Mouse (Mus musculus): ENCODE measurements around the gene Tcn2. TPM values are rescaled to one million over a fixed set of nuclear protein-coding genes. Genes with fewer than 3 reads are reported as not detected.

The Tcn2 gene
- polyA plus RNA-seq, 1 experiment from 2014 or later, result 23.1 TPM

DNA sequence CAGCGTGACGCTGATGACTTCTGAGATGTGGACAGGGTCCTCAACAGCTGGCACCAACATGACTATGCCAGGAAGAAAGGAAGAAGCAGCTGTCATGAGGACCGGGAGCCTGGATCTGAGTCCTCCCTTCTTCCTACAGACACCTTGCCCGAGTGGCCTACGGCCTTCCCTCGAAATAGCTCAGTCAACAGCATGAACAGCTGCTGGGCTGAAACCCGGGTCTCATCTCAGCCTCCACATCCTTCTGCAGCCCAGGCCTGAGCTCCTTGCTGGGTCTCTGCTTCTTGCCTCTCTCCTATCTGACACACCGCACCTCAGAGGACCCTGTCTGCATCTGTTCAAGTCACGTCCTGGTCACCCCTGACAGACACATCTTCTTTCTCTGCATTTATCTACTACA is 9.8 kb downstream of the Tcn2 start:
- 95% methylated on average over 9 of the region's 9 CpGs for WGBS
- DNase-seq (ENCODE audit: low spot score) (no peak), ATAC-seq (replicated peaks; ENCODE audit: low FRiP score) (no peak)
- Histone ChIP-seq H3K9ac (ENCODE audit: low read length) (no peak overlapping the region), H3K4me3 (ENCODE audit: low read depth, low read length) (no peak overlapping the region), H3K27me3 (ENCODE audit: control insufficient read depth, insufficient read depth, low read length) (no peaks in the 10 kb centered on the region), H3K27ac (ENCODE audit: low read depth, low read length) (no peak overlapping the region), H3K9me3 (ENCODE audit: control insufficient read depth, low read length) (no peaks in the 10 kb centered on the region), H3K4me1 (replicated peaks; ENCODE audit: control insufficient read depth, insufficient read depth, low read length) (no peaks in the 10 kb centered on the region), H3K36me3 (ENCODE audit: control insufficient read depth, insufficient read depth, low read length) (no peaks in the 10 kb centered on the region), H3K4me2 (ENCODE audit: low read depth, low read length, severe bottlenecking) (no peak overlapping the region)

DNA sequence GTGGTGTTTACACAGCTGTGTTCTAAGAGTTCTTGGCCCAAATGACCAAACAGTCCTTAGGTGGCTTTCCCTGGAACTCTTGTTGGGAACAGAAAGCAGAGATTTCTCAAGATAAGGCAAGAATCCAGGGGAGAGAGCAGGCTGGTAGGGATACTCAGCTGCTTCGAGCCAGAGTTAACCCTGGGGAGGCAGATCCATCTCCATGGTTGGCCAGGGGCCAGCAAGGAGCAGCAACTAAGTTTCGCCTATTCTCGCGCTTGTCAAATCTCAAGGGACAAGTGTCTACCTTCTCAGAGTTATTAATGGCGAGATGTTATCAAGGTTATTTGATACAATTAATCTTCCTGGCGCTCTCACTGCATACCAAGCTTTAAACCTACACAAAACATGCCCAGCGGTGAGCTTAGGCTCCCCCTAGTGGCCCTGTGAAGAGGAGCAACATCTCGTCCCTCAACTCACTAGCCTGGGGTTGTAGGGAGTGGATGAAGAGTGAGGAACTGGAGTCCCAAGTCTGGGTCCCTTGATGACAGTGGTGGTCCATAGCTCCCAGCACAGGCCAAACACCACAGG is 10.6 kb downstream of the Tcn2 start:
- H3K4me3 ChIP-seq (ENCODE audit: low read depth, low read length), result no peak overlapping the region
- H3K9me3 ChIP-seq (ENCODE audit: control insufficient read depth, low read length), result no peaks in the 10 kb centered on the region
- no peak overlapping the region for H3K4me2 ChIP-seq (ENCODE audit: low read depth, low read length, severe bottlenecking)
- no peaks in the 10 kb centered on the region for H3K27me3 ChIP-seq (ENCODE audit: control insufficient read depth, insufficient read depth, low read length)
- no peaks in the 10 kb centered on the region for H3K4me1 ChIP-seq (replicated peaks; ENCODE audit: control insufficient read depth, insufficient read depth, low read length)
- no peaks in the 10 kb centered on the region for H3K36me3 ChIP-seq (ENCODE audit: control insufficient read depth, insufficient read depth, low read length)
- DNase-seq (ENCODE audit: low spot score), result peak; percentile 67
- no peak overlapping the region for H3K27ac ChIP-seq (ENCODE audit: low read depth, low read length)
- ATAC-seq (replicated peaks; ENCODE audit: low FRiP score), result 0 out of 2 replicates have a peak, but pooled peaks have one; percentile 46
- 27% methylated on average over 8 of the region's 8 CpGs for WGBS
- no peak overlapping the region for H3K9ac ChIP-seq (ENCODE audit: low read length)

DNA sequence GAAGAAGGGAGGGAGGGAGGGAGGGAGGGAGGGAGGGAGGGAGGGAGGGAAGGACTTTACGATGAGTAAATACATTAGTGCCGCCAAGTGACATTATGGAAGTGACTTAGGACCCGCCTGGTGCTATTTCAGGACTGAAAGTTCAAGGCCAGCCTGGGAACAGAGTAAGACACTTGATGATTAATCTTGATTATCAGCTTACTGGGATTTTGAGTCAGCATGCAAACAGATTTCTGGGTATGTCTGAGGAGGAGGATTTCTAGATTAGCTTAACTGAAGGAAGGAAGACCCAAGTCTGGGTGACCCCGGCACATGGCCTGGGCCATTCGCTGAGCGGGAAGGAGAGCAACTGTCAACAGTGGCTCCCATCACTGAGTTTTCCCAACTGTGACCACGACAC is 11.5 kb downstream of the Tcn2 start:
- ATAC-seq (replicated peaks; ENCODE audit: low FRiP score) (no peak), DNase-seq (ENCODE audit: low spot score) (no peak)
- no peak overlapping the region for H3K4me2 ChIP-seq (ENCODE audit: low read depth, low read length, severe bottlenecking)
- no peak overlapping the region for H3K9ac ChIP-seq (ENCODE audit: low read length)
- H3K4me1 ChIP-seq (replicated peaks; ENCODE audit: control insufficient read depth, insufficient read depth, low read length), result no peaks in the 10 kb centered on the region
- no peak overlapping the region for H3K27ac ChIP-seq (ENCODE audit: low read depth, low read length)
- no peaks in the 10 kb centered on the region for H3K9me3 ChIP-seq (ENCODE audit: control insufficient read depth, low read length)
- no peaks in the 10 kb centered on the region for H3K36me3 ChIP-seq (ENCODE audit: control insufficient read depth, insufficient read depth, low read length)
- 92% methylated on average over 7 of the region's 7 CpGs for WGBS
- H3K27me3 ChIP-seq (ENCODE audit: control insufficient read depth, insufficient read depth, low read length), result no peaks in the 10 kb centered on the region
- H3K4me3 ChIP-seq (ENCODE audit: low read depth, low read length), result no peak overlapping the region

DNA sequence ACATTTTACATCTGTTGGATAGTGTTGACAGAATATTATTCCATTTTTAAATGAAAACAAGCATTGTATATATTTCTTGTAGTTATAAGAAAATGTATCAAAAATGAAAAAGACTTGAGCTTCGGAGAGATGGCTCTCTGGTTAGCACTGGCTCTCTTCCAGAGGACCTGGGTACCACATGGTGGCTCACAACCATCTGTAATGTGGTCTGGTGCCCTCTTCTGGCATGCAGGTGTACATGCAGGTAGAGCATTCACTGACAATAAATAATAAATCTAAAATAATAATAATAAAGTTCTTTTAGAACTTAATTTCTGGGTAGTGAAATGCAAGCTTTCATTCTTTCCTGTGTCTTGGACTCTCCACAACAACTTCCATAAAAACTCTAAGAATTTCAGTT is 13.2 kb downstream of the Tcn2 start:
- Histone ChIP-seq H3K27me3 (ENCODE audit: control insufficient read depth, insufficient read depth, low read length) (no peaks in the 10 kb centered on the region), H3K4me1 (replicated peaks; ENCODE audit: control insufficient read depth, insufficient read depth, low read length) (peaks cover 4% of the 10 kb centered on the region; the same call in 1 of the 2 replicates), H3K4me2 (ENCODE audit: low read depth, low read length, severe bottlenecking) (no peak overlapping the region), H3K4me3 (ENCODE audit: low read depth, low read length) (no peak overlapping the region), H3K27ac (ENCODE audit: low read depth, low read length) (no peak overlapping the region), H3K9ac (ENCODE audit: low read length) (no peak overlapping the region), H3K36me3 (ENCODE audit: control insufficient read depth, insufficient read depth, low read length) (no peaks in the 10 kb centered on the region), H3K9me3 (ENCODE audit: control insufficient read depth, low read length) (no peaks in the 10 kb centered on the region)
- WGBS, result 54% methylated on average over 1 of the region's 1 CpGs
- no peak for ATAC-seq (replicated peaks; ENCODE audit: low FRiP score)
- DNase-seq (ENCODE audit: low spot score), result no peak

DNA sequence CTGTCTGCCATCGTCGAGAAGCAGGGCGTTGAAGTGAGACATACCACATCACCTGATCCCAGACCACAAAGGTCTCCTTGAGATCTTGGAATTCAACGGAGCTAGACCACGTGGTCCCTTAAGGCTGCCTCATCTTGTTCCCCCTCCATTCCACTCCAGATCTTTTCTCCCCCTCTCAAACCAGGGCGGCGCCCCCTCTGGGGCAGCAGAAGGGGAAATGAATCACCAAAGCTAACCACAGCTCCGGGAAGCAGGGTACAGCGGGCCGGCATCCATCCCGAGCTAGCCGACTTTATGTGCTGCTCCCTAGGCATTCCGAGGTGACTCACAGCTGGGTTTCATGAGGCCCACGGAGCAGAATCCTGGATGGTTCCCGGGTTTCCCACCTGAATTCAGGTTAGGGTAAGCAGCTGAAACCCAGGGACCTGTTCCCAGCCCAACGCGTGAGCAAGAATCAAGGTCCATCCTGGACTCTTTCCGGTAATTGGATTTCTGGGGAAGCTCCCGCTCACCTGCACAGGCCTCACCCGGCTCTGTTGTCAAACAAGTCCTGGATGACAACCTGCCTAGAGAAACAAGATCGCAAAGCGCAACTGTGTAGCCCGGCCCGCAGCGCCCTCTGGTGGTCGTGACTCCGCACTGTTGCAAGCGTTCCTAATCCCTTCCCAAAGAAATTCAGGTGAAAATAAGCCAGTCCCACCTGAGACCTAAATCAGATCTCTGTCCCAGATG is 17.7 kb downstream of the Tcn2 start, which contains the start of gene Slc35e4:
TSS of gene Slc35e4 (minus strand) at position 556 of the 732 bp plus-strand sequence.
- Histone ChIP-seq H3K27me3 (ENCODE audit: control insufficient read depth, insufficient read depth, low read length) (peaks cover 2% of the 10 kb centered on the region; the same call in 1 of the 2 replicates), H3K4me1 (replicated peaks; ENCODE audit: control insufficient read depth, insufficient read depth, low read length) (peaks cover 16% of the 10 kb centered on the region), H3K4me3 (ENCODE audit: low read depth, low read length) (peak within 1 kb of the TSS; percentile 54), H3K9me3 (ENCODE audit: control insufficient read depth, low read length) (no peaks in the 10 kb centered on the region), H3K27ac (ENCODE audit: low read depth, low read length) (0 out of 2 replicates have a peak within 1 kb of the TSS, but pooled peaks have one; percentile 3), H3K4me2 (ENCODE audit: low read depth, low read length, severe bottlenecking) (peak within 1 kb of the TSS; percentile 91), H3K36me3 (ENCODE audit: control insufficient read depth, insufficient read depth, low read length) (no peaks in the 10 kb centered on the region), H3K9ac (ENCODE audit: low read length) (peak within 1 kb of the TSS; percentile 63)
- DNase-seq (ENCODE audit: low spot score), result peak; percentile 95
- under 1% methylated on average over 28 of the region's 28 CpGs for WGBS
- peak; percentile 63 for ATAC-seq (replicated peaks; ENCODE audit: low FRiP score)

DNA sequence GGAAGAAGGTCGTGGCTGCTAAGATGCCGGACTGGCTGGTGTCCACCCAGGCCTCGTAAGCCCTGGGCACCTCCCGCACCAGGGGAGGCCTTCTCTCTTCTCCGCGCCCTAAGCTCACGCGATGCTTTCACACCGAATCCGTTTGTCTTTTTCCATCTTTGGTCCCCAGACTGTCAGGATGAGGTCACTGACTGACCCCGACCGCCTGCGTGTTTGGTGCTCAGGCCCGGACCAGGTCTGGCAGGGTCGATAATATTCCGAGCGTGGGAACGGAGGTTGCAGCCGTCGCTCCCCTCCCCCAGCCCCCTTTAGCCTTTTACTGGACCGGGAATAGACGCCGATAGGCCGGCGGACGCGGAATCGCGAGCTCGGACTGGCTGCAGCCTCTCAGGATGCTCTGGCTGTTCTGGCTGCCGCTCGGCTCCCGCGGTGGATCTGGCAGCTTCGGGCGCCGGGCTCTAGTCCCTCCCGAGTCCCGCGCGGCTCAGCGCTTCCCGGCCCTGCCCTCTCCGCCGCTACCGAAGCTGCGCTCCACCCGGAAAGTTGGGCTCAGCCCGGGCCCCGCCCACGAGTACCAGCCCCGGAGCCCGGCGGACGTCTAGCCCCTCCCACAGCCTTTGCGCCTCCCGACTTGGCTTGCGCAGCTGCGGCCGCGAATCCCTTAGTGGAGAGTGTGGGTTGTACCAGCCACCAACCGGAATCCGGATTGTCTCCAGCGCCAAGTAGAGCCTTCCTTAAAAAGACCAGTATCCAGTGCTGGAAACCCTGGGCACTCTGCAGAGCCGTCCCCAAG is 18.4 kb downstream of the Tcn2 start:
- Histone ChIP-seq H3K36me3 (ENCODE audit: control insufficient read depth, insufficient read depth, low read length) (no peaks in the 10 kb centered on the region), H3K9me3 (ENCODE audit: control insufficient read depth, low read length) (no peaks in the 10 kb centered on the region), H3K4me3 (ENCODE audit: low read depth, low read length) (peak overlapping the region; percentile 54), H3K9ac (ENCODE audit: low read length) (peak overlapping the region; percentile 63), H3K27me3 (ENCODE audit: control insufficient read depth, insufficient read depth, low read length) (peaks cover 2% of the 10 kb centered on the region; the same call in 1 of the 2 replicates), H3K4me2 (ENCODE audit: low read depth, low read length, severe bottlenecking) (peak overlapping the region; percentile 91), H3K4me1 (replicated peaks; ENCODE audit: control insufficient read depth, insufficient read depth, low read length) (peaks cover 16% of the 10 kb centered on the region), H3K27ac (ENCODE audit: low read depth, low read length) (no peak overlapping the region)
- DNase-seq (ENCODE audit: low spot score), result peak; percentile 93
- WGBS, result under 1% methylated on average over 65 of the region's 65 CpGs
- ATAC-seq (replicated peaks; ENCODE audit: low FRiP score), result peak; percentile 87

DNA sequence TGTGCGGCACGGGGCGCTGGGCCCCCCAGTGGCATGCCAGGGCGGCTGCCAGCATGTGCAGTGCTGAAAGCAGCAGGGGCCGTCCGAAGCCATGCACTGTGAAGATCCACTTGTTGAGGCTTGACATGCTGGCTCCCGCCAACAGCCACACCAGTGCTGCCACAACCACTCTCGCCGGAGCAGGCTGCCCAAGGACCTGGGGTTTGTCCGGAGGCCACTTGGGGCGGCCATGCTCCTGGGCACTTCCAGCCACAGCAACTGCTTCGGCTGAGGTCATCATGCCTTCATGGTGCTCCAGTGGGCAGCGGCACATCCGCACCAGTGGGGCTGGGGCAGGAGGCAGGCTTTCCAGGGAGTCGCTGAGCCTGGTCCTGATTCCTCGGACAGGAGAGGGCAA is 19.1 kb downstream of the Tcn2 start:
- H3K4me2 ChIP-seq (ENCODE audit: low read depth, low read length, severe bottlenecking), result peak overlapping the region; percentile 91
- no peaks in the 10 kb centered on the region for H3K36me3 ChIP-seq (ENCODE audit: control insufficient read depth, insufficient read depth, low read length)
- peak overlapping the region; percentile 54 for H3K4me3 ChIP-seq (ENCODE audit: low read depth, low read length)
- 2% methylated on average over 16 of the region's 16 CpGs for WGBS
- H3K27ac ChIP-seq (ENCODE audit: low read depth, low read length), result no peak overlapping the region
- H3K9ac ChIP-seq (ENCODE audit: low read length), result peak overlapping the region; percentile 63
- H3K4me1 ChIP-seq (replicated peaks; ENCODE audit: control insufficient read depth, insufficient read depth, low read length), result peaks cover 16% of the 10 kb centered on the region
- peak; percentile 28; the same call in 1 of the 2 replicates for ATAC-seq (replicated peaks; ENCODE audit: low FRiP score)
- peaks cover 2% of the 10 kb centered on the region; the same call in 1 of the 2 replicates for H3K27me3 ChIP-seq (ENCODE audit: control insufficient read depth, insufficient read depth, low read length)
- peak; percentile 74 for DNase-seq (ENCODE audit: low spot score)
- no peaks in the 10 kb centered on the region for H3K9me3 ChIP-seq (ENCODE audit: control insufficient read depth, low read length)

DNA sequence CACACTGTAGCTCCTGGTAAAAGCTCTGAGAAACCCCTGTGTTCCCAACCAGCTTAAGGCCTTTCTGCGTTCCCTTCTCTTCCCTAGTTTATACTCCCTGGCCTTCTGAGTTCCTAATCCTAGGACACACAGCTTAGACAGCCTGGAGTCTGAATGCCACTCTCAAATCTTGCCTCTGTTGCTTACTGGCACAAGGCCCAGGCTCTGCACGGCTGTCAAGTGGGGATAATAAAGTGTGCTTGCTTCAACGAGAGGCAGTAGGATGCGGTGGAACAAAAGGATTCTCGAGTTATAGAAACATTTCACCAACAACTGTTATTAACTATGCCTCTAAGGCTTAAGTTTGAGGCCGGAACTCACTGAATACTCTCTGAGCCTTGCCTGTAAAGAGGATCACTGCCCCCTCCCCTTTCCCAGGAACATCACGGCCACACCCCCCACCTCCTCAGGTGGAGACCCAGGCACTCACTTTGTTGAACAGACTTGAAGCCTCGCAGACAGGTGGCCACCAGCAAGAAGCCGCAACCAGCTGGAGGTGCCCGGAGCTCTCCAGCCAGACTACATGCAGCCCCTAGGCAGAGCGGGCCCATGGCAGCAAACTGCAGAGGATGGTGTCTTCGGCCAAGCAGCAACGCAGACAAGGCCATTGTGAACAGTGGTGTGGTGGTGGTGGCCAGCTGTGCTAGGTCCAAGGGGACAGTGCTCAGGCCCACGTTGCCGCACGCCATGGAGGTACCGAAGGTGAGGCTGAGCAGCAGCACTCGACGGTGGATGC is 19.7 kb downstream of the Tcn2 start:
- no peaks in the 10 kb centered on the region for H3K9me3 ChIP-seq (ENCODE audit: control insufficient read depth, low read length)
- H3K9ac ChIP-seq (ENCODE audit: low read length), result peak overlapping the region; percentile 63
- 20% methylated on average over 19 of the region's 19 CpGs for WGBS
- peak overlapping the region; percentile 91 for H3K4me2 ChIP-seq (ENCODE audit: low read depth, low read length, severe bottlenecking)
- no peak for DNase-seq (ENCODE audit: low spot score)
- peaks cover 2% of the 10 kb centered on the region; the same call in 1 of the 2 replicates for H3K27me3 ChIP-seq (ENCODE audit: control insufficient read depth, insufficient read depth, low read length)
- H3K4me3 ChIP-seq (ENCODE audit: low read depth, low read length), result peak overlapping the region; percentile 54
- ATAC-seq (replicated peaks; ENCODE audit: low FRiP score), result peak; percentile 16
- peaks cover 16% of the 10 kb centered on the region for H3K4me1 ChIP-seq (replicated peaks; ENCODE audit: control insufficient read depth, insufficient read depth, low read length)
- H3K36me3 ChIP-seq (ENCODE audit: control insufficient read depth, insufficient read depth, low read length), result no peaks in the 10 kb centered on the region
- no peak overlapping the region for H3K27ac ChIP-seq (ENCODE audit: low read depth, low read length)
